Mouse (Mus musculus) olfactory bulb, adult 2 months (tissue): ENCODE measurements around the gene Prkaca. TPM values are rescaled to one million over a fixed set of nuclear protein-coding genes. Genes with fewer than 3 reads are reported as not detected.
"Not testable (repeated sequence)": the region's sequence is repeated elsewhere in the genome, so short reads cannot be mapped to it uniquely, and the experiment has no call there.

Experiments
- H3K27ac ChIP-seq: fragments of 200-500 bp; 2 replicates; pipeline ENCODE4 v1.5.1; 2012; ENCODE audit warnings: low read depth, low read length; ENCODE audit not compliant: insufficient read depth
- H3K4me1 ChIP-seq: fragments of 200-500 bp; 2 replicates; pipeline ENCODE4 v1.6.1; 2012; ENCODE audit warnings: low read length; ENCODE audit not compliant: control insufficient read depth, insufficient read depth
- H3K4me3 ChIP-seq: fragments of 200-500 bp; 2 replicates; pipeline ENCODE4 v1.5.1; 2012; ENCODE audit warnings: mild to moderate bottlenecking, low read depth, low read length, moderate library complexity; ENCODE audit not compliant: insufficient read depth
- CTCF ChIP-seq: fragments of 200-500 bp; IDR thresholded peaks from 2 replicates; pipeline ENCODE4 v1.5.1; 2012; ENCODE audit warnings: low read depth, mild to moderate bottlenecking, low read length, moderate library complexity; ENCODE audit not compliant: insufficient read depth
- POLR2A ChIP-seq: fragments of 200-500 bp; IDR thresholded peaks from 2 replicates; pipeline ENCODE4 v1.6.1; 2012; ENCODE audit warnings: mild to moderate bottlenecking, low read depth, low read length, moderate library complexity; ENCODE audit not compliant: insufficient read depth
- whole genome bisulfite sequencing: fragments of 180-500 bp; shearing (Covaris S2); methylation state at CpG from one replicate; pipeline ENCODE4 v1.1.7; 2018; 5-methylcytosine and 5-hydroxymethylcytosine counted together
- polyA plus RNA-seq: library from polyadenylated mRNA; stranded (reverse); fragments of >200 nt; gene quantifications from 2 replicates; pipeline ENCODE4 v1.2.4, GENCODE M21; 2012; ENCODE audit warnings: low replicate concordance; ENCODE audit not compliant: missing spikeins, insufficient read depth, insufficient read length

Prkaca gene
- polyA plus RNA-seq, 1 experiment, result not detected

GRCm38 (mm10) chr8:83998231-83999056 is 25.7 kb downstream of the Prkaca start:
- TF ChIP-seq POLR2A (no peak), CTCF (peak; percentile 54)
- no peak overlapping the region for H3K27ac ChIP-seq

DNA sequence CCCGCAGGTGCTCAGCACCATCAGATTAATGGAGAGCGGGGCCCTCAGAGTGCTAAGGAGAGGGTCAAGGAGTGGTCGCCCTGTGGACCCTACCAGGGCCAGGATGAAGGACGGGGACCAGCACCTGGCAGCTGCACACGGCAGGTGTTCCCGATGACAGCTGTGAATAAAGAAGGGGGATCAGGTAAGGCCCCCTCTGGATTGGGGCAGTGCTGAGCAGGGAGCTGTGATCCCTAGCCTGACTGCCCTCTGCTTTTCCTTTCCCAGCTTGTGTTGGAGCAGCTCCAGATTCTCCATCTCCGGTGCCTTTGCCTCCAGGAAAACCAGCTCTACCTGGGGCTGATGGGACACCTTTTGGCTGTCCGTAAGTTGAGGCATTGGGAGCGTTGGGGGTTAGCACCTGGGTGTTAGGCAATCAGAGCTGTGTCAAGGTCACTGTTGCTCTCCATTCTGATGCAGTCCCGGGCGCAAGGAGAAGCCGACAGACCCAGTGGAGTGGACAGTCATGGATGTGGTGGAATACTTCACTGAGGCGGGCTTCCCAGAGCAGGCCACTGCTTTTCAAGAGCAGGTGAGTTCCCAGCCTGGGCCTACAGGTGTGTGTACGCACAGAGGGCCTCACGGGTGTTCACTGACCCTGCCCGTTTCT is 26.4 kb downstream of the Prkaca start:
- Histone ChIP-seq H3K27ac (no peak overlapping the region), H3K4me3 (no peak overlapping the region; the same call in 1 of the 2 replicates), H3K4me1 (peaks cover 20% of the 10 kb centered on the region)
- WGBS, result 72% methylated on average over 16 of the region's 16 CpGs
- TF ChIP-seq POLR2A (no peak), CTCF (no peak)

More at GRCm38 (mm10) chr8:83998231-83999056, 25.7 kb downstream of the Prkaca start:
- H3K4me3 ChIP-seq, result peak overlapping the region; percentile 69
- 18% methylated on average over 92 of the region's 92 CpGs for WGBS
- H3K4me1 ChIP-seq, result peaks cover 20% of the 10 kb centered on the region

DNA sequence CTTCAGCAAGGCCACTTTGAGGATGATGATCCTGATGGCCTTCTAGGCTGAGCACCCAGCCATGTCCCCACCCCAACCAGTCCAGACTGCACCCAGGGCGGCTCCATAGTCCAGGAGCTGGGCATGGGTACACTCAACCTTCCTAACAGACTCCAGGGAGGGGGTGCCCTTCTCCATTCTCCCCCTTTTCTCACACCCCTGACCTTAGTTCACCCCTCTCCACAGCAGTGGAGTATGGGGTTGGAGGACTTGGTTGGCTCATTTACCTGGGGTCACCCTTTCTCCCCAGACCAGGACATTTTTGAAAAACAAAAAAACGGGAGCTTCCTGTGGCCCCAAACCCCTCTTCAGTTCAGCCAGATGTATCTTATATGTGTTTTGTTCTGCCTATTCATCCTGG is 27.0 kb downstream of the Prkaca start:
- no peak overlapping the region for H3K27ac ChIP-seq

DNA sequence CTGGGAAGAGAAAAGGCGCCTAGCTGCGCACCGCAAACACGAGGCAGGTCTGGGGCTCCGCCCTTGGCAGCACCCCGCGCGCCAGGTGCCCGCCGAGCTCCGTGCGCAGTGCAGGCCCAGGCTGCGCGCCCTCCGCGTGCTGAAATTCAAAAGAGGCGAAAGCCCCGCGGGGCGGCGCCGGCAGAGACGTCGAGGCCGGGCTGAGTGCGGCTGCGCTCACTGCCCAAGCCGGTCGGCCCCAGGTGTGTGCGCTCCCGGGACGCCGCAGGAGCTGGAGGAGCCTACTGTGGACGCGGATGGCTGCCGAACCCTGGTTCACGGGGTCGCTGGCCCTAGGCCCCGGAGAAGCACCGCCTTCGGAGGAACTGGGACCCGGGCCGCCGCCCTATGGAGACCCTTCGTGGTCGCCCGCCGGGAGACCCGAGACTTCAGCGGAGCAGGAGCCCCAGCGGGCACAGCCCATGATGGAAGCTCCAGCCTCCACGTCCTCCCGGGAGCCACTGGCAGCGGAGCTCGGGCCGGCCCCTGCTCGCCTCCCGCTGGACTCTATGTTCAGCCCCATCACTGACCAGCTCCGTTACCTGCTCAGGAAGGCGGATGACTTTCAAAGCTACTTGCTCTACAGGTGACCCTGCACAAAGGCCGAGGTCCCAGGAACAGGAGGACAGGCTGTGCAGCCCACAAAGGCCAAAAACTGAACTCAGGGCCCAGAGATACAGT is 28.6 kb downstream of the Prkaca start, which contains the start of gene 1700067K01Rik:
Gene 1700067K01Rik (plus strand): TSS at position 222 of the 720 bp plus-strand sequence.
- TF ChIP-seq CTCF, result no peak
- TF ChIP-seq POLR2A, result no peak
- Histone ChIP-seq H3K4me1 (peaks cover 27% of the 10 kb centered on the region), H3K27ac (no peak within 1 kb of the TSS), H3K4me3 (no peak within 1 kb of the TSS)
- WGBS, result 61% methylated on average over 61 of the region's 61 CpGs

More for the DNA sequence above, 27.0 kb downstream of the Prkaca start:
- Histone ChIP-seq H3K4me1 (peaks cover 24% of the 10 kb centered on the region), H3K4me3 (no peak overlapping the region)
- 93% methylated on average over 2 of the region's 2 CpGs for WGBS
- TF ChIP-seq CTCF (no peak), POLR2A (no peak)

GRCm38 (mm10) chr8:84002957-84003611 is 30.3 kb downstream of the Prkaca start:
- Histone ChIP-seq H3K4me1 (peaks cover 27% of the 10 kb centered on the region), H3K4me3 (no peak overlapping the region), H3K27ac (no peak overlapping the region)
- TF ChIP-seq POLR2A (no peak), CTCF (no peak)
- WGBS, result 70% methylated on average over 12 of the region's 12 CpGs

- Histone ChIP-seq H3K4me1 (peaks cover 23% of the 10 kb centered on the region), H3K4me3 (no peak overlapping the region), H3K27ac (no peak overlapping the region)
- no peak for TF ChIP-seq POLR2A
- no peak for TF ChIP-seq CTCF
- WGBS, result 55% methylated on average over 6 of the region's 6 CpGs
These were observed 30.9 kb downstream of the Prkaca start for GRCm38 (mm10) chr8:84003612-84004246.

GRCm38 (mm10) chr8:84004533-84005201 is 31.9 kb downstream of the Prkaca start:
- no peak for TF ChIP-seq CTCF
- TF ChIP-seq POLR2A, result peak; percentile 43; the same call in 1 of the 2 replicates
- peaks cover 15% of the 10 kb centered on the region for H3K4me1 ChIP-seq
- WGBS, result under 1% methylated on average over 30 of the region's 30 CpGs
- H3K27ac ChIP-seq, result peak overlapping the region; percentile 76
- peak overlapping the region; percentile 96 for H3K4me3 ChIP-seq

- WGBS, result 94% methylated on average over 7 of the region's 7 CpGs
- not testable (repeated sequence) for H3K4me3 ChIP-seq, H3K27ac ChIP-seq
- H3K4me1 ChIP-seq, result peaks cover 16% of the 10 kb centered on the region
These were observed 32.7 kb downstream of the Prkaca start for GRCm38 (mm10) chr8:84005502-84005901.
